Mouse (Mus musculus): Measurements from ENCODE around the gene Rexo2.
"Not testable (repeated sequence)": the region's sequence is repeated elsewhere in the genome, so short reads cannot be mapped to it uniquely, and the experiment has no call there.

- not testable (repeated sequence) for TF ChIP-seq CTCF, EP300 (IDR thresholded peaks at IDR 0.05; ENCODE audit: low read depth)
These were observed 13.0 kb downstream of the Rexo2 start for GRCm38 (mm10) chr9:48467471-48467870.
